Mouse (Mus musculus) lung, postnatal 4 days (tissue): ENCODE measurements around the gene Adk.

ENCODE experiments used
- DNase-seq, 2 experiments: peaks; one replicate each; pipeline ENCODE4 v3.0.0; 2021

The Adk gene

GRCm38 (mm10) chr14:21101562-21101961, 49.2 kb downstream of the Adk start:
- DNase-seq = peak; percentile 41 to 58

- DNase-seq = no peak
Observed at GRCm38 (mm10) chr14:21102666-21103203, 50.4 kb downstream of the Adk start.

DNA sequence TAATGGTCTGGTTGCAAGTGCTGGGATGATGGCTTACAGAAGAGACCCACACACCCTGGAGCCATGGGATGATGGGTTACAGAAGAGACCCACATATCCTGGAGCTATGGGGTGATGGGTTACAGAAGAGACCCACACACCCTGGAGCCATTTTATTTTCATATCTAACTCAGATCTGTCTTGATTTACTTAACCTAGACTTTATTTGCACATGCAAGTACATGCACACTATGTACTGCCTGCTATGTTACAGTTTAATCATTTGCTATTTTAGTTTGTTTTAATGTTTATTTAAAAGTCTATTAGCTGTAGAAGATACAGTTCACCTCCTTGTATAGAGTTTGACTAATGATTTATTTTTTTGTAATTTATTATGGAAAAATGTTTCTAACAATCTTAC, 52.7 kb downstream of the Adk start:
- no peak for DNase-seq

GRCm38 (mm10) chr14:21106582-21106981, 54.2 kb downstream of the Adk start:
- no peak for DNase-seq

- DNase-seq = no peak
Observed at GRCm38 (mm10) chr14:21107551-21107950, 55.2 kb downstream of the Adk start.

DNA sequence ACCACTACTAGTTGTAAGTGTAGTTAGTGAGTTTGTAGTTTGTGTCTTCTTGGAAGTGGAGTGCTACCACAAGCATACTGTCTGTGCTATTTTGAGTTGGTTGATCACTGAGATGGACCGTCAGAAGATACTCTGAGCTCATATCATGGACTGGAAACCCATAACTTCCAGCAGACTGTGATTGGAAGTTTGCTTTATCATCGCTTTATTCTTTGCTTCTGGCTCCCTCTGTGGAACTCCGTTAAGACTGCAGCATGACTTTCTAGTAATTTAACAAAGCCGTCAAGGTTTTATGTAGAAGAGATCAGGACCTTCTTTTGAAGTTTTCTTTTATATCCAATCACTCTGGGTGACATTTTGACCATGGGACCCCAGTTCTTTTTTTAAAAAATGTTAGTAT, 58.1 kb downstream of the Adk start:
- no peak for DNase-seq

- no peak for DNase-seq
Observed at GRCm38 (mm10) chr14:21111500-21111899, 59.1 kb downstream of the Adk start.

DNA sequence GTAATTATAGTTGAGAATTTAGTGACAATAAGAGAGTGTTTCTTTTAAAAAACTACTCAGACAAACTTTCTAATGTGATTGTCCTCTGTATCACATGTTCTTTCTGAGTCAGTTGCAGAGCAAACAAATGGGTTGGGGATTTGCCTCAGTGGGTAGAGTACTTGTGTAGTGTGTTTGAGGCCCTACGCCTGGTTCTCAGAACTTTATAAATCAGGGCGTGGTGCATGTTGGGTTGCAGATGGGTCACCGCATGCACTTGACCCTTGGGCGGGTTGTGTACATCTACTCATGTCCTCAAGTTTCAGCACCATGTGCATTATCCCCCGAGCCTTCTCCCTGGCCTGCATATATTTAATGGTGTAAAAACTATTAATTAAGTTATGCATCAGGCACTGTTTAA, 59.8 kb downstream of the Adk start:
- no peak for DNase-seq

GRCm38 (mm10) chr14:21112742-21113141, 60.4 kb downstream of the Adk start:
- DNase-seq = no peak

DNA sequence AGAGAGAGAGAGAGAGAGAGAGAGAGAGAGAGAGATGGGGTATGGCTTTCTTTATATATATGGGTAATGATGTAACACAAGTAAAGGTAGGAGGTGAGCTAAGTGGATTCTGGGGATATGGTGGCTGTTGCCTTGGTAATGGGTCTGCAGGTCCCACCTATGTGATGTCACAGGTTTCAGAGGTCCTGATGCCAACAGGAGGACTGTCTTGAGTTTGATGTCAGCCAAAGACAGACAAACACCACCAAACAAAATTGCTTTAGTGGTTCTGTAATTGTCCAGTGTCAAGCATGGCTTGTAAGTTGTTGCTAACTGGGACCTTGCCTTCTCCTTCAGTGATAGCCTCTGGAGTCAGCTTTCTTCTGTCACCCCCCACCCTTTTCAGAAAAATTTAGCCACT, 62.0 kb downstream of the Adk start:
- DNase-seq = no peak

DNA sequence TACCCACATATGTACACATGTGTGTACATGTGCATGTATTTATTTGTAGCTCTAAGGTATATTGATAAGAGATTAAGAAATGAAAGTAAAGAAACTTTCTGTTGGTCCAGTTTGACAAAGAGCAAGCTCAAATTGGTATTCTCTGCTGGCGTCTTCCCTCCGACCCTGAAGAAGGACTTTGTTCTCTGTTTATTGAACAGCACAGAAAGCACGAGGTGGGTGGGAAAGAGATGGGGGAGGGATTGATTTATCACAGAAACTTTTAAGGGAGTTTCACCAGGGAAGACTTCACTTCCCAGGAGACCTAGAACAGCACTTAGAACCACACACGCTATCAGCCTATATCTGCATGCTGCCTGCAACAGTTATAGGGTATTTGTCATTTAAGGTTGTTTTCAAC, 62.9 kb downstream of the Adk start:
- DNase-seq = no peak

DNA sequence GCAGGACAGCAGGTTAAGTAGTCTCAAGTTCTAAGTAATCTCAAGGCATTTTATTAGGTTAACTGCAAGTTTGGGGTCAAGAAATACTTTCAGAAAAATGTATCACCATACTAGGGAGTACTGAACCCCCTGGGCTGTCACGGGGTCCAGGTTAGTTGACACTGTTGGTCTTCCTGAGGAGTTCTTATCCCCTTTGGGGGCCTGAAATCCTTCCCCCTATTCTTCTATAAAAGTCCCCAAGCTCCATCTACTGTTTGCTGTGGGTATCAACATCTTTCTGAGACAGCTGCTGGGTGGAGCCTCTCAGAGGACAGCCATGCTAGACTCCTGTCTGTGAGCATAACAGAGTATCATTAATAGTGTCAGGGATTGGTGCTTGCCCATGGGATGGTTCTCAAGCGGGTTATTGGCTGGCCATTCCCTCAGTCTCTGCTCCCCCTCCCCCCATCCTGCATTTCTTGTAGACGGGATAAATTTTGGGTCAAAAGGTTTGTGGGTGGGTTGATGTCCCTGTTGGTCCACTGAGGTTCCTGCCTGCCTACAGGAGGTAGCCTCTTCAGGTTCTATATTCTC, 63.6 kb downstream of the Adk start:
- peak in 1 of 2 experiments; percentile 42 for DNase-seq

GRCm38 (mm10) chr14:21118095-21118494, 65.7 kb downstream of the Adk start:
- DNase-seq = no peak

DNA sequence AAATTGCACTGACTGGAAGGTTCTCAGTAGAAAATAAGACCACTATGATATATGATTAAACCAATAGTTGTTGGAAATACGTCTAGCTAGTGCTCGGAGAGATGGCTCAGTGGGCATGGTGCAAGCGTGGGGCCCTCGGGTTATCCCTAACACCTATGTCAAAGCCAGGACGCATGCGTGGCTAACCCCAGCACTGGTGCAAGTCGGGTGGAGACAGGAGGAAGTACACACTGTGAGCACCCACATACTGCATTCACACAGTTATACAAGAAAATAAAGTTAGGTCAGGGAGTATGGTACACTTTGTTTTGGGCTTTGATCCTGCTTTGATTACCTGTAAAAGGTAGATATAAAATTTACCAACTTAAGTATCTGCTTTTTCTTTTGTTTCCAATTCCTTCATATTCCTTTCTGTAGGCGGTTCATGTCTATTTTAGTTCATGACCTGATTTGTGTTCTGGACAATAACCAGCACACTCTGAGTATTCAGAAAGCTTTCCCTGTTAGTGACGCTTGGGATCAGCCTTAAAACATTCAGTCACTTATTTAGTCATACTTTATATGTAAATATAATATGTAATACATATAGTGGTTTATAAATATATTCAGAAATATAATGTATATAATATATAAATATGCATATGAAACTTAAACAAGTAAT, 67.4 kb downstream of the Adk start:
- DNase-seq = no peak

GRCm38 (mm10) chr14:21120473-21120872, 68.1 kb downstream of the Adk start:
- peak in 1 of 2 experiments; percentile 47 for DNase-seq

- DNase-seq = no peak
Observed at GRCm38 (mm10) chr14:21127215-21127614, 74.8 kb downstream of the Adk start.

- peak in 1 of 2 experiments; percentile 71 for DNase-seq
Observed at GRCm38 (mm10) chr14:21136906-21137305, 84.5 kb downstream of the Adk start.

DNA sequence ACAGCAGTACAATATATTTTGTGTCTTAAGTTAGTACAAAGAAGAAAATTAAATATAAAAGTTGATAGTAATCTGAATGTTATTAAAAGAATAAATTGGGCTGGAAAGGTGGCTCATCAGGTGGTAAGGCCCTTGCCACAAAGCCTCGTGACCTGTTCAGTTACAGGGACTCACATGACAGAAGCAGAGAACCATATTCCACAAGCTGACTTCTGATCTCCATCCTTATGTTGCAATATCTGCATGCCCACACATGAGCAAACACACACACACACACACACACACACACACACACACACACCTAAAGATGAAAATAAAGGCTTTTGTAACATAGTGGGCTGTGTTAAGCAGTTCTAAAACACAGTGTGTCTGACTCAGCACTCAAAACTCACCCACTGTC, 90.2 kb downstream of the Adk start:
- DNase-seq = no peak

GRCm38 (mm10) chr14:21143406-21144115, 91.2 kb downstream of the Adk start:
- peak in 1 of 2 experiments; percentile 55 for DNase-seq

DNA sequence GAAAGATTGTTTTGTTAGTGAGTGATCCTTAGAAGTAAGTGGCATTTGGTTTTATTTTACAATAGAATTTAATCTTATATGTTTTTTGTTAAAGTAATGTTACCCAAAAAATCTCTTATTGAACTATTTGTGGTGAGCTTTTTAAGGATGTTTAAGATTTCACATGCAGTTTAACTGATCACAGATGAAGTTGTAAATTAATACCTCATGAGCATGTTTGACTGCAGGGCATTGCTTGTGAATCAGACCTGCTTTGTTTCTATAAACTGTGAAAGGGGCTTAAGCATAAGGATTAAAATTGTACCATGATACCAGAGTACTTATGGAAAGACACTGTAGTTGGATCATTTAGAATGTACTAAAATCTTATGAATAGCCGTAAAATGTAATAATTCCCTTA, 94.8 kb downstream of the Adk start:
- no peak for DNase-seq

DNA sequence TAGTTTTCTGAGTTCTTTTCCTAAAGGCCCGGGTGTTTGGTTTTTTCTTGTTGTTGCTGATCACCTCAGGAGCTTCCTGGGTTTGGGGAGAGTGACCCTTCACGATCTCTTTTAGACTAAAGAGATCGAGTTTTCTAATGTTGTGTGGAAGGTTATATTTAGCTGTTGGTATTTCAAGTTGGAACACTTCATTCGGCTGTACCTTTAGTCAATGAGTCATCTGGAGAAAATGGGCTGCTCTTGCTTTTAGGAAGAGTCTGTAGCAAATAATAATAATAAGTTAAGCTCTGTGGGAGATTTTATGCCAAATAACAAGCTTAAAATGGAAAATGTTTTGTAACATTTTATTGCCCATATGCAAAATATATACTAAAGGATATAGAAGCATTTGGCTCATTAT, 97.9 kb downstream of the Adk start:
- DNase-seq = no peak

GRCm38 (mm10) chr14:21152055-21152454, 99.7 kb downstream of the Adk start:
- no peak for DNase-seq

DNA sequence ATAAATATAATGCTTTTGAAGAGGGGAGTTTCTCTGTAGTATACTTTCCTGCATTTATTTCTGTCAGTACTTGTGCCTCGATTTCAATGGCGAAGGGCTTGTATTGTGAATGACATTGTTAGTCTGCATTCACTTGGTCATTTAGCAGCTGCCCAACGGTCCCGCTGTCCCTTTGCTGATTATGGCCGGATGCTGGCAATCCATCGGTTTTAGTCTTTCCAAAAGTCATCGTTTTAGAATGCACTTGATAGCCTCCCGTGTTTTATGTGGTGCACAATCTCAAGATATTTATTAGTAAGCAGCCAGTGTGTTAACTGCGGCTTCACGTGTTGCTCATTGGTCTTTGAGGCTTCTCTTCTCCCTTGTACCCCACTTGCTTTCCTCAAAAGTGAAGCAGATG, 113.3 kb downstream of the Adk start:
- DNase-seq = no peak

DNA sequence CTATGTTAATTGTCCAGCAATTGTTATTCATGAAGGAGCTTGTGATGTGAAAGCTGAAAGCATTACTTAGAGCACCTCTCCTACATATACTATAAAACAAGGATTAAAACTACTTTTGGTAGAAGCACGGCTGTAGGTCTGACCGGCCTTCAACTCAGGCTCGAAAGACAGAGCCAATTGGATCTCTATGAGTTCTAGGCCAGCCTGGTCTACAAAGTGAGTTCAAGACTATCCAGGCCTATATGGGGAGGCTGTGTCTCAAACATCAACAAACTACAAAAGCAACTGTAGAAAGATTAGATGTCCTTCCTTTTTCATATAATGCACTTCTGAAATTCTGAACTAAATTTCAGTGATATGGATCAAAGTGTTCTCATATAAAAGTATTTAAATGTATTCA, 113.7 kb downstream of the Adk start:
- DNase-seq = no peak
